Mouse (Mus musculus) intestine, embryonic 14.5 days (tissue): Measurements from ENCODE around the gene Slc39a10. TPM values are rescaled to one million over a fixed set of nuclear protein-coding genes. Genes with fewer than 3 reads are reported as not detected.
A peak's percentile ranks its signal among the peaks of the same experiment; 100 is the strongest.

Source experiments
- ATAC-seq: fragments of 200-750 bp; cut with Nextera tagmentation; replicated peaks from 2 replicates; pipeline ENCODE4 v1.8.0; 2017; ENCODE audit warnings: low read depth, moderate number of reproducible peaks, moderate TSS enrichment, moderate library complexity; ENCODE audit not compliant: low FRiP score, low TSS enrichment
- DNase-seq: peaks from one replicate; pipeline ENCODE4 v3.0.0-alpha.2; 2018; ENCODE audit warnings: low spot score
- H3K27ac ChIP-seq: fragments of 300-500 bp; sonication (generic); 2 replicates; pipeline ENCODE4 v1.5.1; 2014; ENCODE audit warnings: low read depth, mild to moderate bottlenecking, control low read depth
- H3K27me3 ChIP-seq: fragments of 300-500 bp; sonication (generic); replicated peaks from 2 replicates; pipeline ENCODE4 v1.6.1; 2014; ENCODE audit warnings: low read length, control low read depth; ENCODE audit not compliant: control insufficient read depth, insufficient read depth
- H3K36me3 ChIP-seq: fragments of 300-500 bp; sonication (generic); 2 replicates; pipeline ENCODE4 v1.6.1; 2014; ENCODE audit warnings: low read length, control low read depth; ENCODE audit not compliant: control insufficient read depth, insufficient read depth
- H3K4me1 ChIP-seq: fragments of 300-500 bp; sonication (generic); replicated peaks from 2 replicates; pipeline ENCODE4 v1.6.1; 2014; ENCODE audit warnings: low read length, control low read depth, mixed read lengths; ENCODE audit not compliant: control insufficient read depth, insufficient read depth
- H3K4me2 ChIP-seq: fragments of 300-500 bp; sonication (generic); 2 replicates; pipeline ENCODE4 v1.6.1; 2014; ENCODE audit warnings: low read length
- H3K4me3 ChIP-seq: fragments of 300-500 bp; sonication (generic); 2 replicates; pipeline ENCODE4 v1.5.1; 2014; ENCODE audit warnings: low read depth, low read length, control low read depth, mixed read lengths
- H3K9ac ChIP-seq: fragments of 300-500 bp; sonication (generic); 2 replicates; pipeline ENCODE4 v1.6.1; 2014; ENCODE audit warnings: mild to moderate bottlenecking, low read length
- H3K9me3 ChIP-seq: fragments of 300-500 bp; sonication (generic); 2 replicates; pipeline ENCODE4 v1.6.1; 2016; ENCODE audit warnings: low read length, control low read depth; ENCODE audit not compliant: control insufficient read depth
- WGBS: fragments of 180-500 bp; shearing (Covaris S2); extraction: QIAGEN DNeasy Blood & Tissue Kit; methylation state at CpG from one replicate; pipeline ENCODE4 v1.1.7; 2014; 5-methylcytosine and 5-hydroxymethylcytosine counted together
- polyA plus RNA-seq: library from polyadenylated mRNA; unstranded; fragments of >200 nt; fragmentation: Nextera tagmentation; extraction: Ambion mirVana; gene quantifications from 2 replicates; pipeline ENCODE4 v1.2.1, GENCODE M21; 2014

Gene Slc39a10
- polyA plus RNA-seq, 1 experiment from 2014 or later, result 41.3 TPM

DNA sequence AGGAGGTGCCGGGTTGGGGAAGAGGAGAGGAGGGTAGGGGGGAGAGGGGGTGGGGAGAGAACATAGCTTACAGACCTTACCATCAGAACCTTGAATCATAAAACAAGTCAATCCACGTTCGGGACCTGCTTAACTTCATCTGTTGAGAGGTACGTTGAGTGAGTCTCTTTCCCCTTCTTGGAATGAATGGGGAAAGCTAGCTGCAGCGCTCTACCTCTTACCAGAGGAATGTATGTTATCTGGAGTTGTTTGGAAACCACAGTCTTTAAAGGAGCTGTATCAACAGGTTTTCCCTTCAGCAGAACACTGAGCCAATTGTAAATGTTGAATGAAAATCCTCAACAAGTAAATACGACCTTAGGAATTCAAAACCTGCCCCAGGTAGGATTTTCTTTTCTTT, 4.7 kb downstream of the Slc39a10 start:
- peak overlapping the region; percentile 0; the same call in 1 of the 2 replicates for H3K4me2 ChIP-seq
- peak; percentile 72; the same call in 1 of the 2 replicates for ATAC-seq
- peak overlapping the region; percentile 30; the same call in 1 of the 2 replicates for H3K27ac ChIP-seq
- DNase-seq, result no peak
- no peak overlapping the region for H3K9ac ChIP-seq
- H3K27me3 ChIP-seq, result no peaks in the 10 kb centered on the region
- 7% methylated on average over 6 of the region's 6 CpGs for WGBS
- H3K9me3 ChIP-seq, result no peaks in the 10 kb centered on the region
- no peak overlapping the region for H3K4me3 ChIP-seq
- peaks cover 32% of the 10 kb centered on the region; the same call in 1 of the 2 replicates for H3K4me1 ChIP-seq
- H3K36me3 ChIP-seq, result no peaks in the 10 kb centered on the region

DNA sequence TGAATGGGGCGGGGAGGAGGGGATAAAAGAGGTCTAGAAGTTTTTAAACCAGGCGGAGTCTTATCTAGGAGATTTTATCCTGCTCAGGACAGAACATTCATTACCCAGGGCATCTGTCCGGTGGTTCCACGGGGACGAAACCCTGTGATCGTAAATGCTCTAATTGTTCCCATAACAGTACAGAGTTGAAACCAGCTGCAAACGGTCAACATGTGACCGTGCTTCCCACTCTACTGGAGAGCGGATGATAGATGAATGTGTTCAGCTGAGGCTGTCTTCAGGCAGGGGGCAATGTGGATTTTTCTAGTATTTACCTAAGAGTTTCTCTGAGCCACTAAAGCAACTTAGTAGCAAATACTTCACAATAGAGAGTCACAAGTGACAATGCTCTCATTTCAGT, 6.6 kb downstream of the Slc39a10 start:
- Histone ChIP-seq H3K4me1 (peaks cover 32% of the 10 kb centered on the region; the same call in 1 of the 2 replicates), H3K4me3 (no peak overlapping the region), H3K27ac (no peak overlapping the region), H3K36me3 (no peaks in the 10 kb centered on the region), H3K4me2 (no peak overlapping the region; the same call in 1 of the 2 replicates), H3K9me3 (no peaks in the 10 kb centered on the region), H3K27me3 (no peaks in the 10 kb centered on the region), H3K9ac (no peak overlapping the region)
- no peak for ATAC-seq
- no peak for DNase-seq
- WGBS, result 18% methylated on average over 9 of the region's 9 CpGs

GRCm38 (mm10) chr1:46885231-46885630, 7.4 kb downstream of the Slc39a10 start:
- Histone ChIP-seq H3K9me3 (no peaks in the 10 kb centered on the region), H3K4me1 (peaks cover 32% of the 10 kb centered on the region; the same call in 1 of the 2 replicates), H3K27me3 (no peaks in the 10 kb centered on the region), H3K27ac (no peak overlapping the region), H3K4me2 (no peak overlapping the region), H3K36me3 (no peaks in the 10 kb centered on the region), H3K9ac (no peak overlapping the region), H3K4me3 (no peak overlapping the region)
- DNase-seq, result no peak
- 7% methylated on average over 3 of the region's 3 CpGs for WGBS
- no peak for ATAC-seq

- Histone ChIP-seq H3K27me3 (no peaks in the 10 kb centered on the region), H3K4me3 (no peak overlapping the region), H3K4me1 (no peaks in the 10 kb centered on the region), H3K9me3 (no peaks in the 10 kb centered on the region), H3K9ac (no peak overlapping the region), H3K4me2 (no peak overlapping the region), H3K27ac (no peak overlapping the region), H3K36me3 (no peaks in the 10 kb centered on the region)
- no peak for DNase-seq
- ATAC-seq, result no peak
Measured at GRCm38 (mm10) chr1:46879951-46880350, 12.7 kb downstream of the Slc39a10 start.

DNA sequence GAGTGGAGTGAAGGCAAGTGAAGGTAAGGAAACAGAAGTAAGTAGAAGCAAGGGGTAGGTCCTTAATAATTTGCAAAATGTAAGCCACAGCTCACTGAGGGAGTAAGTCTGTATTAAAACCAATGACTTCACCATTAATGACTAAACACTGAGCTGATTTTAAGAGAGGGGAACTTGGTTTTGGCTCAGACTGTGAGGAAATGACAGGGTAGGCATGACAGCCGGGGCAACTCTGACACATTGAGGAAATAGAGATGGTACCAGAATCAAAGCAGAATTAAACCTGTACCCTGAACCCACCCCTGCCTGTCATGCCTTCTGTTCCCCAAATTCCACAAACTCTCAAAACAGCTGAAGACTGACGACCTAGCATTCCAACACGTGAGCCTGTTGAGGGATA, 18.9 kb downstream of the Slc39a10 start:
- H3K4me3 ChIP-seq, result no peak overlapping the region
- no peak for DNase-seq
- no peak for ATAC-seq
- H3K36me3 ChIP-seq, result no peaks in the 10 kb centered on the region
- H3K27ac ChIP-seq, result no peak overlapping the region
- no peak overlapping the region for H3K9ac ChIP-seq
- H3K9me3 ChIP-seq, result no peaks in the 10 kb centered on the region
- H3K4me2 ChIP-seq, result no peak overlapping the region
- WGBS, result 62% methylated on average over 3 of the region's 3 CpGs
- no peaks in the 10 kb centered on the region for H3K4me1 ChIP-seq
- no peaks in the 10 kb centered on the region for H3K27me3 ChIP-seq

DNA sequence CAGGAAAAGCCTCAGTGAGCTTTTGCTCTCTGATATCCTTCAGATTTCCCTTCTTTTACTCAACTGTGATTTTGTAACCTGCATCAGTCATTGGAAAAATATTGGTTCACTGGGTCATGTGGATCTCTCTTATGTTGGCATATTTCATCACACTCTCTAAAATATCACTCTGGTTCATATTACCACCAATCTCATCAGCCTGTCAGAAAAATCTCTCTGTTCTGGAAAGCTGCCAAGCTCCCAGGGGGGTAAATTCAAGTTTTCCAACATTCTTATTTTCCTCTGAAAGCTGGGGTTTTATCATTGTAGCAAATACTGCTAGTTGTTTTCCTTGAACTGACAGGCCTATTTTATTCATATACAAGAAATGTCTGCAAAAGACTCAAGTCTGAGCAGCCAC, 22.9 kb downstream of the Slc39a10 start:
- no peaks in the 10 kb centered on the region for H3K27me3 ChIP-seq
- no peak overlapping the region for H3K27ac ChIP-seq
- no peaks in the 10 kb centered on the region for H3K9me3 ChIP-seq
- H3K4me1 ChIP-seq, result no peaks in the 10 kb centered on the region
- H3K9ac ChIP-seq, result no peak overlapping the region
- H3K36me3 ChIP-seq, result no peaks in the 10 kb centered on the region
- H3K4me3 ChIP-seq, result no peak overlapping the region
- no peak overlapping the region for H3K4me2 ChIP-seq
- DNase-seq (no peak), ATAC-seq (no peak)

DNA sequence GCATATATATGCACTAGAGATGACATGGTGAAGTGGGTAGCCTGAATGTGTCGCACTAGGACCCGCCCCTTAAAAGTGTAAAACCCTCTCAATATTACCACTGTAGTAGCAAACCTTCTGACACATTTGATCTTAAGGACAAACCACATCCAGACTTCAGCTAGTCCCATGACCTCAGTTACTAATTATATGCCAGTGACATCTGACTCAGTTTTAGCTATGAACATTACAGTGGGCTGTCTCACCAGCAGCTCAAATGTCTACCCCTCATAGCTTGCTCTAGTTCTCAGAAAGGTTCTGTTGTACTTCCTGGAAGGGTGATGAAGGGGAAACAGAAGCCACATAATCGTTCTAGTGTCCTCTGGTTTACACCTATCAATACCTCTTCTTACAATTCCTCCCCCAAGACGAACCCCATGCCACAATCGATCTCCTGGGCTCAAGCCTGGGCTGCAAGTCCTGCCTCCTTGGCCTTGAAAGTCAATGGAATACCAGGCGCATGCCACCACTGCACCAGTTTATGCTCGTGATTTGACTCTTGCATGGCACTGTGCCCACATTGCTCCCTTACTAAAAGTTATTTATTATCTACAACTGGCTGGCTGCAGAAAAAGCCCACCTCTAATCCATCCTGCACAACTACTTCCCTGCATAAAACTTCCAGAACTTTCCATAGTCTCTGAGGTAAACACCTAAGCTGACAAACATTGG, 28.3 kb downstream of the Slc39a10 start:
- Histone ChIP-seq H3K27ac (no peak overlapping the region), H3K4me2 (no peak overlapping the region), H3K36me3 (no peaks in the 10 kb centered on the region), H3K4me3 (no peak overlapping the region), H3K27me3 (no peaks in the 10 kb centered on the region), H3K9me3 (no peaks in the 10 kb centered on the region), H3K4me1 (no peaks in the 10 kb centered on the region), H3K9ac (no peak overlapping the region)
- DNase-seq (no peak), ATAC-seq (no peak)
- 78% methylated on average over 7 of the region's 7 CpGs for WGBS

DNA sequence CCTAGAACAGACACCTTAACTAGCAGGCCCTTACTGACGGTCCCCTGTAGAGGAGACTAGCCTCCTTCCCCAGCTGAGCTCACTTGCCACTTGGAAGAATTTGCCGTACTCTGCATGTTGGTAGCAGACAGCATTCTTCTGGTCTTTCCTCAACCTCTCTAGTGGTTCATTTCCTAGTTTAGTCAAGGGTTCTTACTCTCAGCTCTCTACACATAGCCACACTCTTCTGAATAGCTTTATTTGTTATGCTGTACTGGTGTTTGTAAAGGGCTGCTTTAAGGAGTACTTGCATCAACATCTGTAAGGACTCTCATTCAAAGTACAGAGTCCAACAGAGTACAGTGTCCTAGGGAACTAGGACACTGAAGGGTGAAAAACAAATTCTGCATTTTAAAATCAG, 29.2 kb downstream of the Slc39a10 start:
- DNase-seq, result no peak
- 89% methylated on average over 2 of the region's 2 CpGs for whole genome bisulfite sequencing
- Histone ChIP-seq H3K4me1 (no peaks in the 10 kb centered on the region), H3K36me3 (no peaks in the 10 kb centered on the region), H3K9me3 (no peaks in the 10 kb centered on the region), H3K9ac (no peak overlapping the region), H3K4me2 (no peak overlapping the region), H3K27me3 (no peaks in the 10 kb centered on the region), H3K27ac (no peak overlapping the region), H3K4me3 (no peak overlapping the region)
- ATAC-seq, result no peak

- no peak overlapping the region for H3K4me3 ChIP-seq
- H3K9me3 ChIP-seq, result no peaks in the 10 kb centered on the region
- H3K4me1 ChIP-seq, result no peaks in the 10 kb centered on the region
- no peak overlapping the region for H3K4me2 ChIP-seq
- WGBS, result 74% methylated on average over 1 of the region's 1 CpGs
- no peak overlapping the region for H3K9ac ChIP-seq
- ATAC-seq (no peak), DNase-seq (no peak)
- H3K36me3 ChIP-seq, result no peaks in the 10 kb centered on the region
- no peak overlapping the region for H3K27ac ChIP-seq
- H3K27me3 ChIP-seq, result no peaks in the 10 kb centered on the region
Measured at GRCm38 (mm10) chr1:46860082-46860481, 32.6 kb downstream of the Slc39a10 start.
